Mouse (Mus musculus) heart, embryonic 14.5 days (tissue): ENCODE results near the gene Rad51b. TPM values are rescaled to one million over a fixed set of nuclear protein-coding genes. Genes with fewer than 3 reads are reported as not detected.

Source experiments
- ATAC-seq: fragments of 200-750 bp; cut with Nextera tagmentation; 2 replicates; pipeline ENCODE4 v1.8.0; 2017; ENCODE audit warnings: low read depth, moderate TSS enrichment; ENCODE audit not compliant: insufficient number of reproducible peaks, insufficient read depth, low FRiP score
- H3K27ac ChIP-seq, 2 experiments: fragments of 200-500 bp in 1 of 2; fragments of 300-500 bp in 1 of 2; sonication (generic) in 1 of 2; replicated peaks in 1 of 2; 2 replicates each; pipeline ENCODE4 v1.5.1; 2012 to 2014; ENCODE audit warnings: low read depth in 2 of 2, low read length in 2 of 2, control low read depth in 1 of 2, mild to moderate bottlenecking in 1 of 2, mixed read lengths in 1 of 2; ENCODE audit not compliant: control insufficient read depth in 1 of 2, insufficient read depth in 1 of 2
- H3K27me3 ChIP-seq: fragments of 300-500 bp; sonication (generic); 2 replicates; pipeline ENCODE4 v1.6.1; 2014; ENCODE audit warnings: mild to moderate bottlenecking, low read length, control low read depth; ENCODE audit not compliant: control insufficient read depth, insufficient read depth
- H3K36me3 ChIP-seq: fragments of 300-500 bp; sonication (generic); 2 replicates; pipeline ENCODE4 v1.6.1; 2014; ENCODE audit warnings: mild to moderate bottlenecking, control low read depth, low read length, mixed read lengths; ENCODE audit not compliant: control insufficient read depth, insufficient read depth
- H3K4me1 ChIP-seq, 2 experiments: fragments of 200-500 bp in 1 of 2; fragments of 300-500 bp in 1 of 2; sonication (generic) in 1 of 2; 2 replicates each; pipeline ENCODE4 v1.6.1; 2012 to 2014; ENCODE audit warnings: low read length in 2 of 2, control low read depth in 1 of 2, mixed read lengths in 1 of 2; ENCODE audit not compliant: control insufficient read depth in 2 of 2, insufficient read depth in 2 of 2
- H3K4me2 ChIP-seq: fragments of 300-500 bp; sonication (generic); 2 replicates; pipeline ENCODE4 v1.6.1; 2014; ENCODE audit warnings: mild to moderate bottlenecking, low read length
- H3K4me3 ChIP-seq, 2 experiments: fragments of 200-500 bp in 1 of 2; fragments of 300-500 bp in 1 of 2; sonication (generic) in 1 of 2; 2 replicates each; pipeline ENCODE4 v1.5.1; 2012 to 2014; ENCODE audit warnings: low read length in 2 of 2, mild to moderate bottlenecking in 2 of 2, control low read depth in 1 of 2, low read depth in 1 of 2, moderate library complexity in 1 of 2; ENCODE audit not compliant: control insufficient read depth in 1 of 2, insufficient read depth in 1 of 2
- H3K9ac ChIP-seq: fragments of 300-500 bp; sonication (generic); 2 replicates; pipeline ENCODE4 v1.6.1; 2014; ENCODE audit warnings: mild to moderate bottlenecking, low read length
- H3K9me3 ChIP-seq: fragments of 300-500 bp; sonication (generic); 2 replicates; pipeline ENCODE4 v1.6.1; 2016; ENCODE audit warnings: low read length, control low read depth; ENCODE audit not compliant: control insufficient read depth
- WGBS: fragments of 180-500 bp; shearing (Covaris S2); extraction: QIAGEN DNeasy Blood & Tissue Kit; methylation state at CpG from one replicate; pipeline ENCODE4 v1.1.7; 2014; 5-methylcytosine and 5-hydroxymethylcytosine counted together
- polyA plus RNA-seq: library from polyadenylated mRNA; unstranded; fragments of >200 nt; fragmentation: Nextera tagmentation; extraction: Ambion mirVana; gene quantifications from 2 replicates; pipeline ENCODE4 v1.2.1, GENCODE M21; 2014

Rad51b gene
- polyA plus RNA-seq, 1 experiment from 2014 or later = 4.2 TPM

DNA sequence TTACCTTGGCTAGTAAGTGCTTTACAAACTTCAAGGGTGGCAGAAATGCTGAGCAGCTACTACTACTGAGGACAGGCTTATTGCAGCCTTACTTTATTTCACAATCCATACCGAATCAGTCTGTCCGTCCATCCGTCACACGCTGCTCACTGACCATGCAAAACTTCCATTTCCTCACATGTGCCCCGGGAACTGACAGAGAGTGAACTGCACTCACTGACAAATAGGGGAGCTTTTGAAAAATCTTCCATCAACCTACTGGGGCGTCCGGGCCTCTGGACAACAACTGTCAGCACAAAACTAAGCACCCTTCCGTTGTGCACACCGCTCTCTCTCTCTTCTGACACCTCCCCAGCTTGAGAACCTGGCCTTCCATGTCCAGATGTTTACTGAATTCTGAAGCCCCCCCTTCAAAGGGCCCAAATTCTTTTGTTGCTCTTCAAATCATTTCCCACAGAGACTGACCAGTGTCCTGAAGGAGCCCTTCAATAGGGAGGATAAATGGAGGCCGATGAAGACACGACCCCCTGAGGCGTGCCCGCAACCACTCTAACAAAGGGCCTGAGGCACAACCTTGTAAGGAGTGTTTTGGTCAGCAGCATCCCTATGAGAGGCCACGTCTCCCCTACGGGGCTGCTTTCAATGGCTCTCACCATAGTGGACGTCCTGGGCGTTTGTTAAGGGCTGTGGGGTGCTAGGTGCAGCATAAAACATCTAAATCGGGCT lies 515.9 kb downstream of the Rad51b start:
- no peak overlapping the region for H3K9ac ChIP-seq
- H3K27ac ChIP-seq = no peak overlapping the region
- WGBS = 83% methylated on average over 18 of the region's 18 CpGs
- no peaks in the 10 kb centered on the region; the same call in 1 of the 2 replicates for H3K9me3 ChIP-seq
- no peak overlapping the region for H3K4me3 ChIP-seq
- no peaks in the 10 kb centered on the region for H3K36me3 ChIP-seq
- no peaks in the 10 kb centered on the region for H3K27me3 ChIP-seq
- ATAC-seq = no peak
- no peak overlapping the region for H3K4me2 ChIP-seq
- 0 out of 4 replicates have a peak, but pooled peaks cover 3 to 4% of the 10 kb centered on the region in 2 experiments for H3K4me1 ChIP-seq

DNA sequence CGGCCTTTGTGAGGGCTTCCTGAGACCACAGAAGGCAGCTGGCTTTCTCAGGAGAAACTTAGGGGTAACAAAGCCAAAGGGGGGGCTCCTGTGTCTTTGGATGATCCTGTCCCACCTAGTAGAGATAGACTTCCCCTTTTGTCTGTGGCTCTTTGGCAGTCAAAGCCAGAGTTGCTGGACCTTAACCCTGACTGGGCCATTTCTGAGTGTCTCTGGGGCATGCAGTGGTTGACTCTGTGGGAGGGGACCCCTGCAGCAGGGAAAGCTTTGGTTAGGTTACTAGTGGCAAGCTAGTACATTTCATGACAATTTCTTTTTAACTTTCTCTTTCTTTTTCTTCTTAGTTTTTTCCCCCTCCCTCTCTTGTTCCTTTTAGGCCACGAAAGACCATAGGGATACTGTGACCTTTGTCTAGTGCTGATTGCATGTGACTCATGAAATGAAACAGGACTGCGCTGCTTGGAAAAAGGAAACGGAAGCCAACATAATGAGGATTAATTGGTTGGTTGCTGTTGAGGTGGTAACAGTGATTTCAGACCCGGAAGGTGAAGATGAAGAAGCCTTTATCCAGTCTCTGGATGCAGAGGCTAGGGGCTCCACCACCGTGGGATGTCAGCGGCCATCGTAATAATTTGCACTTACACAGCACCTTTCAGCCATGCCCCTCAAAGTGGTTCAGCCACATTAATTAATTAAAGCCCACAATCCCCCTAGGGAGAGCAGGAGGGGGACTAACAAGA lies 516.7 kb downstream of the Rad51b start:
- Histone ChIP-seq H3K36me3 (no peaks in the 10 kb centered on the region), H3K27me3 (no peaks in the 10 kb centered on the region), H3K27ac (no peak overlapping the region), H3K9me3 (no peaks in the 10 kb centered on the region; the same call in 1 of the 2 replicates), H3K9ac (no peak overlapping the region), H3K4me2 (no peak overlapping the region), H3K4me3 (no peak overlapping the region), H3K4me1 (0 out of 4 replicates have a peak, but pooled peaks cover 3% of the 10 kb centered on the region in 2 experiments)
- WGBS = 70% methylated on average over 8 of the region's 8 CpGs
- ATAC-seq = no peak

DNA sequence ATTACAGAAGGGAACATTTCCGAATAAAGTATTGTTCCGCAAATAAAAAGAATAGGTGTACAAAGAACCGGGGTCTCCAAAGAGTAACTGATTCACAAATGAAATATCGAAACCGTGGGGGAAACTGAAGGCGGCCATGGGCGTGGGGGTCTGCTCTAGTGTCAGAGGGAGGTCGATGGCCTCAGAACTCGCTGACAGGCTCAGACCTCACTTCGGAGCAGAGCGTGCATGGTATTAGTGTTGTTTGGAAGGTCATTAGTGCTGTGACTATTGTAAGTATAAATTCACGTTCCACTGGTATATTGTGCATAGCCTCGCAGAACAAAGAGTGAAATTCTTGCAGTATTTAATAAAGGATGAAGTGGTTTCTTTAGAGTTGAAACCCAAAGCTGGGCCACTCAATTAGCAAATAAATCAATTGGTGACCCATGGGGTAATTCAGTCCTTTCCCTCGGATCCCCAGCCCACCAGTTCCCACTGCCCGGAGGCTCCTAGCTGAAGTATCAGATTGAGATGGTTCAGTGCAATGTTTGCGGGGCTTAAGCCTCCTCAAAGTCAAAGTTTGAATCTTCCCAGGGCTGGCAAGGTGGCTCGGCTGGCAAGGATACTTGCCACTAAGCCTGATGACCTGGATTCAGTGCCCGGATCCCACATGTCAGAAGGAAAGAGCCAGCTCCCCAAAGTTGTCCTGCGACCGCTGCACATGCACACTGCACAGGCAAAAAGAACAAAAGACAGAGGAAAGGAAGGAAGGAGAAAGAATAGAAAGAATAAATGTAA lies 517.4 kb downstream of the Rad51b start:
- no peak overlapping the region for H3K4me2 ChIP-seq
- H3K27ac ChIP-seq = no peak overlapping the region
- H3K4me1 ChIP-seq = 0 out of 4 replicates have a peak, but pooled peaks cover 0 to 3% of the 10 kb centered on the region in 2 experiments
- H3K36me3 ChIP-seq = no peaks in the 10 kb centered on the region
- H3K4me3 ChIP-seq = no peak overlapping the region
- no peaks in the 10 kb centered on the region for H3K27me3 ChIP-seq
- no peak for ATAC-seq
- no peak overlapping the region for H3K9ac ChIP-seq
- H3K9me3 ChIP-seq = no peaks in the 10 kb centered on the region; the same call in 1 of the 2 replicates
- WGBS = 89% methylated on average over 20 of the region's 20 CpGs

DNA sequence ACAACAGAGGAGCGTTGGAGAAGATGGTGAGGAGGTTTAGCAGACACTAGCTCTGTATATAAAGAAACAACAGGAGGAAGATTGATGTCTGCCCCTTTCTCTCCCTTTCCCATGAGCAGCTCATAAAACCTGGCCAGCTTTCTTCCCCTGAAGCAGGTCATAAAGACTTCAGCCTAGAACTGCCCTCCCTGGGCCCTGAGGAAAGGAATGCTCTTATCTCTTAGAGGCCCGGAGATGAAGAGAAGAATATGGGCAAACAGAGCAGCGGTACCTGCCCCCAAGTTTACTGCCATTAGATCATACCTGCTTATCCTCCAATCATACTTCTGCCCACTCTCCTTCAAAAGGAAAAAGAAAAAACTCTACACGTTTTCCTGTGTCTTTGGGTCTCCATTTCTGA lies 519.2 kb downstream of the Rad51b start:
- Histone ChIP-seq H3K36me3 (no peaks in the 10 kb centered on the region), H3K27me3 (no peaks in the 10 kb centered on the region), H3K9ac (no peak overlapping the region), H3K4me3 (no peak overlapping the region), H3K4me1 (peaks cover 2 to 4% of the 10 kb centered on the region in 2 experiments; a peak in 2 of 4 replicates), H3K27ac (no peak overlapping the region), H3K9me3 (no peaks in the 10 kb centered on the region; the same call in 1 of the 2 replicates), H3K4me2 (no peak overlapping the region)
- ATAC-seq = no peak
- WGBS = 37% methylated on average over 4 of the region's 4 CpGs

DNA sequence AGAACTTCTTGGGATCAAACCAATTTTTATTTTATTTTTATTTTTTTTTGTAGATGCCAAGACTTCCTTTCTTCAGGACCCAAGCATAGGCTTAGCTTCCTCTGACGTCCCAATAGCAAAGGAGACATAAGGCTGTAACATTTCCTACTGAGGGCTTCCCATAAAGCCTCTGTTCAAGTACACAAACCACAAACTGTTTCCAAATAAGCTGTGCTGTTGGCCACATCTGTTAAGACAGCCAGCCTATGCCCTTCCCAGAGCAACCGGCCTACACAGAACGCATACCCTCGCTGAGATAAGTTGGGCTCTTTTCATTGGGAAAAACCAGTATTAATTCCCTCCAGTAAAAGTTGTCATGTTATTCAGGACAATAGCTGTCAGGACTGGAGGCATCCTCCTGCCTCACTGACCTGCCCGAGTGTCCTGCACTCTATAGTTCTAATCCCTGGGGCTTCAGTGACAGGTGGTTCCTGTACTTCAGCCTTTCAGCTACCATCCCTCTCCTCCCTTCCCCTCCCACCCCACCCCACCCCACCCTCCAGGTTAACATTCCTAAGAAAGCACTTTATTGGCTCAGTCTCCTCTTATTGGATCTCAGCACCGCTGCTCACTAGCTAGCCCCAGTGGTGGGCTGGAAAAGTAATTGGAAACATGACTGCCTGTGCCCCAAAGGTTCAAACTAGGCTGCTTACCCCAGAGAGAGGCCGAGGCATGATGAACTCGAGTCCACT lies 523.3 kb downstream of the Rad51b start:
- Histone ChIP-seq H3K4me2 (no peak overlapping the region), H3K9ac (no peak overlapping the region), H3K4me1 (peaks cover 12 to 19% of the 10 kb centered on the region in 2 experiments), H3K4me3 (no peak overlapping the region), H3K9me3 (no peaks in the 10 kb centered on the region; the same call in 1 of the 2 replicates), H3K36me3 (no peaks in the 10 kb centered on the region), H3K27me3 (no peaks in the 10 kb centered on the region), H3K27ac (no peak overlapping the region)
- ATAC-seq = no peak
- WGBS = 82% methylated on average over 8 of the region's 8 CpGs

DNA sequence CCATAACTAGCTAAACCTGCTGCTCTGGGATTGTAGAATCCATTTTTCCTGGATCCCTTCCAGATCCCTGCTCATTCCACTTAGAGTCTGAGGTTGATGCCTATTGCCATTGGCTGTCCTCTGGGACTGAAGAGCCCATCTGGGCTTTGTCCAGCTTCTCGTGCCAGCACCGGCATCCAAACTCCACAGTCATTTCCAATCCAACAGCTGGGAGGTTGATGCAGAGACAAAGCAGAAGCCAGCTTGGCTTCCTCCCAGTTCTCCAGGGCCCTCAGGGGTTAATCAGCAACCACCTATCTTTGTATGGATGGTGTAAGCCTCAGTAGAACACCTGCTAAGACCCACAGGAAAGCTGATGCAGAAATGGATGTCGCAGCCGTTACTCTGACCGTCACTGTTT lies 524.8 kb downstream of the Rad51b start:
- 51% methylated on average over 5 of the region's 5 CpGs for WGBS
- Histone ChIP-seq H3K36me3 (no peaks in the 10 kb centered on the region), H3K4me3 (no peak overlapping the region), H3K27me3 (no peaks in the 10 kb centered on the region), H3K9me3 (no peaks in the 10 kb centered on the region), H3K9ac (no peak overlapping the region), H3K27ac (peak overlapping the region; percentile 67 to 80), H3K4me2 (no peak overlapping the region), H3K4me1 (peaks cover 17 to 18% of the 10 kb centered on the region in 2 experiments)
- ATAC-seq = peak; percentile 68; the same call in 1 of the 2 replicates

DNA sequence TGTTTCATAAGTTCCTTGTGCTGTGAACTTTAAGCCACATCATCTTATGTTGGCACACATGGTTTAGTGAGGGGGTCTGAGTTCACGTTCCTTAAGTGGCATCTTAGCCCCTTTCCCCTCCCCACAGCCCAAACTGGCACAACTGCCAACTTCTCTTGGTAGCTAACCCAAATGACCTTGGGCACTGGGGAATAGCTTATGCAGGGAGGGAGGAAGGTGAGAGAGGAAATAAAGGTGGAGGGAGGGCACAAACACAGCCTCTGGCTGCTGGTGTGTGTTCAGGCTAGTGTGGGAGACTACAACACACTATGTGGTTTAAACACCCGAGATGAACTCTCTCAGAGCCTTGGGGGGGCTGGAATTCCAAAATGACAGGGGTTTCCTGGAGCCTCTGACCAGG lies 525.3 kb downstream of the Rad51b start:
- H3K36me3 ChIP-seq = no peaks in the 10 kb centered on the region
- ATAC-seq = no peak
- no peaks in the 10 kb centered on the region for H3K27me3 ChIP-seq
- no peaks in the 10 kb centered on the region for H3K9me3 ChIP-seq
- no peak overlapping the region for H3K4me3 ChIP-seq
- peaks cover 22% of the 10 kb centered on the region in 2 experiments for H3K4me1 ChIP-seq
- WGBS = 59% methylated on average over 2 of the region's 2 CpGs
- no peak overlapping the region for H3K4me2 ChIP-seq
- no peak overlapping the region; the same call in 1 of the 2 replicates for H3K9ac ChIP-seq
- H3K27ac ChIP-seq = peak overlapping the region; percentile 67 to 80
